Mouse (Mus musculus): ENCODE results near the gene Foxe1.

DNA sequence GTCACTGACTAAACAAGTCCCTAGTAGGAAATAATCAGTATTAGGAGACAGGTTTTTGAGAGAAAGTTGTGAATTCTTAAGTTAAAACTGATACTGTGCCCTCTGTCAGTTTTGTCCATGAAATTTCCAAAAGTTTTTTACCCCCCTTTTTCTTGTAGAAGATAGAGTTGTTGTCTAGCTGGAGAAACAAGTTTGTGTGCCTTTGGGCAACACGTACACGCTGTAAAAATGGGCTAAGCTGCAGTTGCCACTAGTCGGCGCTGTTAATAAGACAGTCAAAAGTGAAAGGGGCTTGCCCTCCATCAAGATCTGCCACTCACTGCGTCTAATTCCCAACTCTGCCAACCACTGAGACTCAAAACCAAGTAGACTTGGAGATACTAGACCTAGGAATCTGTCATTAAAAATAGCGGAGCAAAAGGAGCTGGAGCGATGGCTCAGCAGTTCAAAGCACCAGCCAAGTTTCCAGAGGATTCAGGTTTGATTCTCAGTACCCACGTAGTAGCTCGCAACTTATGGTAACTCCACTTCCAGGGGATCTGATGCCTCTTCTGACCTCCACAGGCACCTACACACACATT is 47.1 kb downstream of the Foxe1 start:
- TF ChIP-seq EP300 (IDR thresholded peaks at IDR 0.05; ENCODE audit: low read depth) = peak; percentile 14; the same call in 1 of the 2 replicates
- peak; percentile 93 for TF ChIP-seq CTCF (IDR thresholded peaks at IDR 0.05; ENCODE audit: low read depth)

Data from liver, embryonic 14.5 days (tissue).